Mouse (Mus musculus) spleen, adult 12 weeks (tissue): Measurements from ENCODE around the gene Sash1.
A peak's percentile ranks its signal among the peaks of the same experiment; 100 is the strongest.

Experiments
- DNase-seq: peaks from one replicate; pipeline ENCODE4 v3.0.0; 2022; ENCODE audit warnings: low spot score

Gene Sash1

DNA sequence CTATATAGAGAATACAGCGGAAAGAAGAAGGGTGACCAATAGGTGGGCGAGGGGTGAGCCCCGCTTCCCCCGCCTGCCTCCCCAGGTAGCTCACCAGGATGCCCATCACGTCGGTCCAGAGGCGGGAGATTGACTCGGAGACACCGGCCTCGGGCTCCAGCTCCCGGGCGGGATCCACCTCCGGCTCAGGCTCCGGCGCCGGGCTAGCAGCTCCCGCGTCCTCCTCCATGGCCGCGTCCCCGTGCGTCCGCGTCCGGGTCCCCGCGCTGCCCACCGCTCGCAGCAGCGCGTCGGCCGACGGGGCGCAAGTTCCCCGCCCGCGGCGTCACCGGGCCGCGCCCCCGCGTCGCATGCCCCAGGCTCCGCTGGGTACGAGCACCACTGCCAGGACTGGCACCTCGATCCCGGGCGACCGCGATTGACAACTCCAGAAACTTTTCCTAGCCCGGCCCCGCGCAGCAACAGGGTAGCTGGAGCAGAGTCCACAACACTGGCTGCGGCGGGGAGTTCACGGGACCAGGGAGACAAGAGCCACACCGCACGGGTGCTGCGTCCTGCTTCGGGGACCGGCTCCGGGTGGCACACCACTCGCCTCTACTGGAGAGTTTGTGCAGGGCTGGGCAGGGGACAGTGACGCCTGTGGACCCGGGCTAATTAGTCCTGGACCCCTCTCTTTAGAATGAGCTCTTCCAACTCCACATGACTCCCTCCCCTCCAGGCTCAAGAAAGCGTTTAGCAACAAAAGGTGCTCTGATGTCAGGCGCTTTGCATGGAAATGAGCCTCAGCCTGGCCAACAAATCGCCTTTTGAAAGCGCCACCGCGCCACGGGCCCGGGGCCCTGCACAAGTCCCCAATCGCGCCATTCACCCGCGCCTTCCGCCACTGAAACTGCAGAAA lies at the start of gene Sash1:
Gene Sash1, minus strand, starts transcription at position 441 of the 898 bp plus-strand sequence.
- DNase-seq = peak; percentile 7

DNA sequence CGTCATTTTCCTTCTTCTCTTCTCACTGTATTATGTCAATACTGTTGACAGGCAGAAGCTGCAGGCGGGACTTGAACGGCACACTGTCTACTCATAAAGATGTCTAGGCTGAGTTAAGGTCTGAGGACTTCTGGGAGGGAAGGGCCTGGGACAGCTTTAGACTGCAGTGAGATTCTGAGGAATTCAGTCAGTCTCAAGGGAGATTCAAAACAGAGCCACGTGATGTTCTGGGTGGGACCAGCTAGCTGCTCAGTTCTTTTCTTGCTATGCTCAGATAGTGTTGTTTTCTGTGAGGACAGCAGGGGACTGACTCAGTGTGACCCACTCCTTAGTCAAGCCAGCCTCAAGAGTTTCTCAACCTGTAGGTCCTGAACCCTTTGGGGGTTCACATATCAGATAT lies 49.7 kb upstream of the Sash1 start:
- DNase-seq = no peak

DNA sequence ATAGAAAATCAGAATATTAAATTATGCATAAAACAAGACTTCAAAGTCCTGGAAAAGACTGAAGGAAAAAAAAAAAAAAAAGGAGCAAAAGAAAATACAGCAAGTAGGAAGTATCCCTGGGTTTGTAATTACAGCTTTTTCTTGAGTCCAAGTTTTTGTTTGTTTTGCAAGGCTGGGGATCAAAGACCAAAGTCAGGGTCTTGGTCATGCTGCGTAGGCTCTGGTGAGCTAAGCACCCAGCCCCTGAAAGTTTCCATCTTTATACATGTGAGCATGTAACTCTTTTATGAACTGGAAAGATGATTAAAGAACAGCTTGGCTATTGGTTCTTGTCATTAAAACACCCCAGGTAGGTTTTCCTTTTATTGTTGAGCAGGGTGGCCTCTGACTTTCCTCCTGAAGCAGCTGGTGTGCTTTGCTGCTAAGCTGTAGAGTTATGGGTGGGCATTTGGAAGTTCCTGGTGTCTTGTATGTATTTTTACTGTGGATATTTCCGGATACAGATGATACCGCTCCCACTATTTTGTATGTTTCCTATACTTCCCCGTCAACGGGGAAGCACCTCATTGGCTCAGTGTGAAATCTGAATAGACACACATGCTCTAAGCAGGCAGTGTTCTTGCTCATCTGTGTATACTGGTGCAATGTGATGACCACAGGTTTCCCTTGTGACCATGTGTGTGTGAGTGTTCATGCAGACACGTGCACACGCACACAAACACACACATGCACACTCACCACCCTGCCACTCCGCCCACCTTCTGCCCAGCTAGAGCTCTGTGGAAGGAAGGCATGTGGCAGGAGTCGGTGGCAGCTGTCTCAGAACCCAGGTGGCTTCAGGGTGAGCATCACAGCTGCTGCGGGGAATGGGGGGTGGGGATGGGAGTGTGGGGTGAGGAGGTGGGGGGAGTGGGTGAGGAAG lies 47.8 kb upstream of the Sash1 start:
- DNase-seq = no peak

DNA sequence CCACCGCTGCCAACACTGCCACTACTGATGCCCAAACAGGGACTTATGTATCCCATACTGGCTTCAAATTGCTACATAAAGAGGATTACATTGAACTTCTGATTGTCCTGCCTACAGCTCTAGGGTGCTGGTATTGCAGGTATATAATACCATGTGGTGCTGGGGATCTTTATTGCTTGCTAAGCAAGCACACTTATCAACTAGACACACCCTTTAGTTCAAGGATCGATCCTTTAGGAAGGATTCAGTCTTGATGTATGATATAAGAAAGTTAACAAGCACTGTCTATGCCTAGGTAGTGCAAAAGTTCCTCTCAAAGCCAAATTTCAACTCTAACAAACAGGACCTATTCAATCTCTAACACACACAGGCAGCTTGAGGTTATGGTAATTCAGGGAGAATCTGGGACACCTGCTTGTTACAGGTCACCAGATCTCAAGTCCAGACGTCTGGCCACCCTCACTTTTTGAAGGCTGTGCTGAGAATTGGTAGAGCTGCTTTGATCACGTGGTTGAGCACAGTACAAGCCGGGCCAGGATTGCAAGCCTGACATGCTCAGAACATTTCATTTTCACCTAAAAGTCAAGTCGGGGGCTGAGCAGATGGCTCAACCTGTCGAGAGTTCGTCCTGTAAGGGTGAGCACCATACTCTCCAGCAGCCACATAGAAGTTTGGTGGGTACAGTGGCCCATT lies 45.8 kb upstream of the Sash1 start:
- DNase-seq = no peak

DNA sequence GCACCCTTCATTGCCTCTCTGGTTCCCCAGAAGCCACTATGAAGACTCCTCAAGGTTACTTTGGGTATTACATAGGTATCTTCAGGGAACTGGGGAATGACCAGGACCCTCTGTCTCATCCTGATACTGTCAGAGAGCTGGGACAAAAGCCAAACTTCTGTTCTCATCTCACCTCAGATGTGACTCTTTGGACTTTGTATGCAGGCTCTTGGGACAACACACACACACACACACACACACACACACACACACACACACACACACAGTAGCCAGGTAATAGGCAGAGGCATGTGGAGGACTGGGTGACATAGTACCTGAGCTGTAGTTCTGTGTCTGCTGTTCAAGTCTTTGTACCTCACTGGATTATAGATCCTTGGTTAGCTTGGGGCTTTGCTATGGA lies 44.8 kb upstream of the Sash1 start:
- no peak for DNase-seq

DNA sequence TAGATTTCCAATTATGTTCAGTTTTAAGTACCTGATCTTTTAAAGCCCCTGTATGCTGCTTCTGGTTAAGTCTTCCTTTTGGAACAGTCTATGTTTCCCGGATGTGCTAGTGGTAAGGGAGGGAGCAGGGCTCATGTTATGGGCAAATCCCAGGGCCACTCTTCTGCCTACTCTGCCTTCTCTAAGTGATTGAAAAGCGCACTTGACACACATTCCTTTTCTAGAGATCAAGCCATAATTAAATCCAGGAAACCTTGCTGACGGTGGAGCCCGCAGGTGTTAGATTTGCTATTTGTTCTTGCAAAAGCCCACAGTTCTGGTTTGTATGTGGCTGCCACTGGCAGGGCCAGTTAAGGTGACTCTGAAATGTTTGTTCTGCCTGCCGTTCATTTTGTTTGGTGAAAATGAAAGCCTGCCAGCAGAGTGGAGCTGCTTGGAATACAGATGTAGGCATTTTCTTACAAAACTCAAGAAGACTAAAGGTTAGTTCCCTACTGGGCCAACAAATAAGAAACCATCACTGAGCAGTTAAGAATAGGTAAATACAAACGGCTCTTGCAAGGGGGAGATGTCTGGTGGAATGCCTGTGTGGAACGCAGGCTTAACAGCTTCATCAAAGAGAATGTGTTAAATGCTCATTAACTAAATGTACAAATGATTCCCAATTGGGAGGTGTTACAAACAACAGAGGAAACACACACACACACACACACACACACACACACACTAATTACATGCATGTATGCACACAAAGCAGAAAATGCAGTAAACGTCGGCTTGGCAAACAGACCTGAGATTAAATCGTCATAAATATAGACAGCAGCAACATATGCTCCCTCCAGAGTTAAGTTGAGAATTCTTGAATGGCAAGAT lies 43.1 kb upstream of the Sash1 start:
- DNase-seq = no peak

DNA sequence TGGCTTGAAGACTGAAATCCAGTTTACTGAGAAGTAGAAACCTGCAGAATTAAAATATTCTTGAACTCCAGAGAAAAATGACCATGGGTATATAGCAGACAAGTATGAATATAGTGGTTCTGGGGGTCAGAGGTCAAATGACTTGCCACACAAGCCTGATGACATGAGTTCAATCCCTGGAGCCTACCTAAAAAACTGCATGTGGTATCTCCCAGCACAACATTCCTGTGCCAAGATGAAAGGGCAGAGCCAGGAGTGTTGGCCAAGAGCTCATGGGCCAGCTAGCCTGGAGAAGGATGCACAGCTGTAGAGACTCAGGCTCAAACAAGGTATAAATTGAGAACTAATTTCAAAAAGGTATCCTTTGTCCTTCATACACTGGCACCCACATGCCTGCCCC lies 42.4 kb upstream of the Sash1 start:
- no peak for DNase-seq

DNA sequence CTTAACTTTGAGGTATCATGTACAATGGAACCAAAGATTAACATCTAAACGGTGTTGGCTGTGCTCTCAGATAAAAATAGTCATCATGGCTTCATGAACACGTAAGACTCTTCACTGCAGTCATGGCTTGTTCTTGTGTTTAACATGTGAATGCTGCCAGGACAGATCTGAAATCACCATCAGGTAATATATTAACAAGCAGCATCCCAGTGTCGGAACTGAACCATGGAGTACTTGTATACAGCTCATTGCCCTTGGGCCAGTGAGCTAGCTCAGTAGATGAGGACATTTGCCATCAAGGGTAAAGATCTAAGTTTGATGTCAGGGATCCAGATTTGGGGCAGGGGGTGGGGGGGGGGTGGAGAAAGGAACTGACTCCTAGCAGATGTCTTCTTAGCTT lies 41.0 kb upstream of the Sash1 start:
- no peak for DNase-seq

DNA sequence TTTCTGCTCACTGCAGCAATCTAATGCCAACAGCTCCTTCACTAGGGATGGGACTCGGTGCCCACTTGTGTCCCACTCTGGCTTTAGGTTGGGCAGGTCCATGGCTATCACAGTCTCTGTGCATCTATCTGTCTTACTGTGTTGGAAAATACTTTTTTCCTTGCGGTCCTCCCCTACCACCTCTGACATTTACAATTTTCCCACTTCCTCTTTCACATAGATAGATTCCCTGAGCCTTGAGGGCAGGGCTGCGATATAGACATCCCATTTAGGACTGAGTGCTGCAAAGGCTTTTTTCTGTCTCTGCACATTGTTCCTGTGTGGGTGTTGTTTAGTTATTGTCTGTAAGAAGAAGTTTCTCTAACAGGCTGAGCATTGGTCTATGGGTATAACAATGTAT lies 40.4 kb upstream of the Sash1 start:
- DNase-seq = no peak

DNA sequence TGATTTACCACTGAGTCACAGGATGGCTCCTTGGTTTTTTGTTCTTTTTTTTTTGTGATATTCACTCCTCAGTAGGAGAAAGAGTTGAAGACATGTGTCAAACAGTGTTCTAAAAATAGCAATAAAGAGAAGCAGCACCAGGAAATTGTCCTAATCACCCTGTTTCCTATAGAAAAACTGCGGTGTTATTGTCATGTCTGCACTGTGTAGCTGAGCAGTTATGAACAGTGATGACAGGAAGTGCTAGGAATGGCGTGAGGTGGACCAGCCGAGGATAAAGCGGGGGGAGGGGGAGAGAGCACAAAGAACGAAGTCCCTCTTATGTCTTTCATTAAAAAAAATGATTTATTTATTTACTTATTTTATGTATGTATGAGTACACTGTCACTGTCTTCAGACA lies 39.4 kb upstream of the Sash1 start:
- DNase-seq = no peak

DNA sequence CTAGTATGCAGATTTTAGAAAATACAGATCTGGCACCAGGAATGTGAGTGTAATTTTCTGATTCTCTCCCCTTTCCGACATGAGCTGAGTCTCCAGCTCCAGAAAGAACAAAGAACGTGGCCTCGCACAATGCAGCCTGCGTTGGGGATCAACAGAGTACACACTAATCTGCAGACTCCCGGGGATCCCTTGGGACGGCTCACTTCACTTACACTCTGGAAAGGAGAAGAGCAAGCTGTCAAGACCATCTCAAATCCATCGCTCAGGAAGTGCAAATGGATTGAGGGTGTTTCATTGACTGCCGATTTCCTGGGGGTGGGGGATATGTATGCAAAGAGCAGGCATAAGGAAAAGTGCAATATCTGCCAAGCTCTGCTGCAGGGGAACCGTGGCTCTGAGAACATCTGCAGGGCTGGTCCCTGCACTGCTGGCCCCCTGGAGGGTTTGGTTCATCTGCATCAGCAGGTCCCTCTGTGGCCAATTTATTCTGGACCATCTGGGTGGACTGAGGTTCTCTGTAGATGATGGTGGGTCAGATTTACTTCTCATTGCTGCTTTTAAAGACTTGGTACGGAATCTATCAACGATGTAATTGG lies 35.3 kb upstream of the Sash1 start:
- no peak for DNase-seq

DNA sequence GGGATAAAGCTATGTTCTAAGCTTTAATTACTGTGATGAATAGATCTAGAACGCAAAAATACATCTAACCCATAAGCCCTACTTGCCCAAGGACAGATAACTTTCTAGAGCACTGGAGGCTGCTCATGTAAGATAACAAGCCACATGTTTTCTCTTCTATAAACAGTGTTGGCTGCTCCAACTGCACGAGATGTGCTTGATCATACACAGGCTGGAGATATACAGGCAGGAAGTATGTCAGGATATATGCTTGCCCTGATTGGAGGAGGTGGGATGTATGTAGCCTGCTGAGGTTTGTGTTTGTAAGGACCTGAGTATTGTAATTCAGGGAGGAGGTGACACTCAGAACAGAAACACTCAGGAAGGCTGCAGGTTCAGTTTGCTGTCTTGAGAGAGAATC lies 31.9 kb upstream of the Sash1 start:
- no peak for DNase-seq

DNA sequence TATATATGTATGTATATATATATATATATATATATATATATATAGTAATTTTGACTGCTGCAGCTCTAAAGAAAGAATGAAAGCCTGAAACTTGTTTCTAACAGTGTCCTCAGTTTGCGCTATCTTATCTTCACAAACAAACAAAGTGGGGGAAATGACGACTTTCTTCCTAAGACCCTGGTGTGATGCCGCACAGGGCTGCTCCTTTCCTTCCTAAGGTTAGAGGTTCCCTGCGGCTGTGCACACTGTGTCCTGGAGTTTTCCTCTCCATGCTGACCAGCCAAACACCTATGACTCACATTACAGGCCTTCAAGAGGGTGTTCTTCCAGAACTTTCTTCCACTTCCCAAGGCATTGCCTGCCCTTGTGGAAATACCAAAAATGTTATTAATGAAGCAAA lies 31.5 kb upstream of the Sash1 start:
- DNase-seq = no peak

DNA sequence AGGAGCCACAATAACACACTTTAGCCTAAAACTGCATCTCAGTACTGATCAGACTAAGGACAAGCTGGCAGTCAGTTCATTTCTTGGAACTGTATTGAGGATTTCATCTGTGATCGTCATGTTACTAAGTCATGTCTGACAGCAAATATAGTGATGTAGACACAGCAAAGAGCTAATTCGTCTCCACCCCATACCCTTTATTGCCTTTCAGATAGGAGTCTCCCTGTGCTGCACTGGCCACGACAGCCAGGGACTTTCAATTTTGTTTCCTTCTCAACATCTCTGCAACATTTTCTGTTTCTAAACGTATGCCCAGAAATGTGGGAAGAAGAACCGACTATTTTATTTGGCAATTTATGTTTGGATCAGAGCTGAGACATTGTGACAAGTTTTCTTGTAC lies 29.9 kb upstream of the Sash1 start:
- DNase-seq = no peak

DNA sequence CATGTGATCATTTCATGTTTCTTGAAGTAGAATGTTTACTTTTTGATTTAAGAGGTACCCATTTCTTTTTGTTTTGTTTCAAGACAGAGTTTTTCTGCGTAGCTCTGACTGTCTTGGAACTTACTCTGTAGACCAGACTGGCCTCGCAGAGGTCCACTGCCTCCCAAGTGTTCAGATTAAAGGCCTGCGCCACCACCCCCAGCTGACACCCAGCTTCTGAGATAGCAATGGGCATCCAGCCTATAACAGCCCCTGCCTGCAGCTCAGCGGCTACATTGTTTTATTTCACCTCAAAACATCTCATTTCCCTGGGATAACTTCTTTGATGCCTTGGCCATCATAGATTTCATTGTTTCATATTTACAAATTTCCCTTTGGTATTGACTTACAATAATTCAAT lies 28.0 kb upstream of the Sash1 start:
- no peak for DNase-seq

DNA sequence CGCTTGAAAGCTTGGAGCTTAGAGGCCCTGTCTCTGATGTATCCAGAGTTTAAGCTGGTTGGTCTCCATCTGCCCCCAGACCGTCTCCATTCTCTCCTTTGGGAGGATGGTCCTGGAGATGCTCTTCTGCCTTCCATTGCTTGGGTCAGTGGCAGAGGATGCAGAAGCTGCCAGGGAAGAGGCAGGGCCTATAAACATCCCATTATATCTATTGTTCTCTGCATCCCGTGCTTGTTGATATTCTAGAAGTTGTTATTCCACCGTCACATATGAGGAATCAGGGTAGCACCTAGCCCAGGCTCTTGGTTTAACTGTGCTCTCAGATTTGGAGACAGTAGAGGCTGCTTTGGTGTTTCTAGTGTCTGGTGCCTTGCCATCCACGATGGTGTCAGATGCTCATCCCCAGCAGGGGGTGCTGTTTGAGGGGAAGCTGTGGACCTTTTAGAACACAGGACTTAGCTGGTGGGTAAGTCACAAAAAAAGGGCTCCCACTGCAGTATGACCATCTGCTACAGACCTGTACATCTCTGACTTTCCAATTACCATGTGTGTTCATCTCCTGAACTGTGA lies 26.9 kb upstream of the Sash1 start:
- DNase-seq = peak; percentile 7

DNA sequence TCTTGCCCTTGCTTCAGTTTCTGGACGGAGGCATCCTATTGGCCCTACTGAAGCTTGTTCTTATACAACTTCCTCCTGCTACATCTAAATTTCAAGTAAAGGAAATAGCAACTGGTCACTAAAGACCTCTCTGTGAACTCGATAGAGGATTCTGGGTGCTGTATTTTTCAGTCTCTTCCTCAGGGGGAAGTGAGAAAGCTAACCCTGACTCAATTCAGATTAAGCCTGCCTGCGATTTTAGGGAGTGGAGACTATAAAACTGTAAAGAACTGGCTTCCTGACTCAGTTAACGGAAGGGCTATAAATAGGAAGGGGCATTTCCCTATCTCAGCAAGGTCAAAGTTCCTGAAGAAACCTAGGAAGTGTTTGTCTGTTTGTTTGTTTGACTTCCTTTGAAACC lies 26.3 kb upstream of the Sash1 start:
- no peak for DNase-seq

DNA sequence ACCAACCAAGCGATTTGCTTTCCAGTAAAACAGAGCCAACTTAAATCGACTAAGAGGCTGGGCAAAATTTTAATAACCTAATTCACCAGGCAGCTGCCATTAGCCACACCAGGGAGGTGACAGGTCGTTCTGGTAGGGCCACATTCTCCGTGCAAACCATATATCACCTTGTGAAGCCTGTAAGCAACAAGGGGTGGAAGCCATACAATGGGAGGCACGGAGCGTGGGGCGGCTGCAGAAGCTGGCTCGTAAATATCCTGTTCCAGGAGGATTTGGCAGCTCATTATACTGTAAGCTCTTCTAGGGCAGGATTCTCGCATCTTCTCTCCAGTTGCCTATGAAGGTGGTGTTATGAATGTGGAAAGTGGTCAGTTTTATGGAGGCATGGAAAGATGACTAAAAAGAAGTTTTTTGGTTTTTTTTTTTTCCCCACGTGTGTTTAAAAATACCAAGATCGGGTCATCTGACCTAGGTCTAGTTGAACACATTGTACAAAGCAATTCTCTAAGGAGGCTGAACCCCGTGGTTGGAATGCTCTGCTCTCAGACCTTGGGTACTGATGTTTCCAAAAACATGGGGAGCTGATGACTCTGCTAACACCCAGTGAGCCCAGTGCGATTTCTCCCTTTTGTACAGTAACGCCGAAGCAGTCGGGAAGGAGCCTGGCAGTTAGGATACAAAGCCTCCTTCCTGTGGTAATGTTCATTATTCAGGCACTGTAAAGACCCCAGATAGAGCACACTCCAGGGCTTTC lies 24.5 kb upstream of the Sash1 start:
- DNase-seq = no peak

DNA sequence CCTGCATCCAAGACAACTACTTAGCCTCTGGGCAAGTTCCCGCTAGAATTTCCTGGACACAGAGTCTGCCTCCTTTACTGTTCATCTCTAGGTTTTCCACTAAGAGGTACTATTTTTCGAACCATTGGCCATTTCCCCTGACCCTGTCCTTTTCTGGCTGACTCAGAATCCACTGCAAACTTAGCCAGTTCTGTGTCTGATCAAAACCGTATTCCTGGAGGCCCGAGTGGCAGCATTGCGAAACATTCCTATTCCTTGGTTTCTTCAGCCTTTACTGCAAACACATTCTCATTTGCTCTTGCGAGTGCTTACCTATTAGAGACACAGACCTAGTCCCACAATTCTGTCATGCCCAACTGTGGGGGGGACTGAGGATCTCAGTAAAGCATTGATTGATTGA lies 17.2 kb upstream of the Sash1 start:
- DNase-seq = no peak

DNA sequence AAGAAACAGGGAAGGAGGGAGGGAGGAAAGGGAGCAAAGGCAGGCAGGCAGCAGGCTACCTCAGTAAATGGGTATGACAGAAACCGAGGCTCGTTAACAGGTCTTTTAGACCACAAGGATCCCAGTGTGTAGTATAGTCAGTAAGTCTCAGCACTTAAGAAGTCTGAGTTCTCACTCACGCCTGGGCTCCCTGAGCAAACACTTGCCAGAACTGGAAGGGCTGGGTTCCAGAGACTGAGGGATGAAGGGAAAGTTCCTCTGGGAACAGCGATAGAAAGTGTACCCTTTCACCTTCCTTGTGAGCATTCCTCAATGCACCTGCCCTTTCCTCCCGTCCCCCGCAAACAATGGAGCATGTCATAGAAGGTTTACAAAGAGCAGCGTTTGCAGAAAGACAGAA lies 16.5 kb upstream of the Sash1 start:
- no peak for DNase-seq
